Mouse (Mus musculus): ENCODE measurements around the gene Nectin2. TPM values are rescaled to one million over a fixed set of nuclear protein-coding genes. Genes with fewer than 3 reads are reported as not detected.

Gene Nectin2
- polyA plus RNA-seq, 1 experiment: 27.1 TPM

- Histone ChIP-seq H3K27me3 (ENCODE audit: control insufficient read depth, insufficient read depth, insufficient read length) (no peaks in the 10 kb centered on the region), H3K36me3 (ENCODE audit: control insufficient read depth, insufficient read depth) (no peaks in the 10 kb centered on the region)
Observed at GRCm38 (mm10) chr7:19736389-19737057, 13.8 kb downstream of the Nectin2 start.

GRCm38 (mm10) chr7:19734178-19734666 is 16.1 kb downstream of the Nectin2 start:
- Histone ChIP-seq H3K36me3 (ENCODE audit: control insufficient read depth, insufficient read depth) (no peaks in the 10 kb centered on the region), H3K79me2 (ENCODE audit: control insufficient read depth, insufficient read depth) (no peaks in the 10 kb centered on the region), H3K4me3 (no peak overlapping the region), H3ac (ENCODE audit: control insufficient read depth, insufficient read length) (no peak overlapping the region), H3K27me3 (ENCODE audit: control insufficient read depth, insufficient read depth, insufficient read length) (no peaks in the 10 kb centered on the region), H3K4me2 (ENCODE audit: low read depth) (no peak overlapping the region)
- TF ChIP-seq POLR2AphosphoS2 (IDR thresholded peaks at IDR 0.05; ENCODE audit: insufficient read length, low read depth) (no peak), MYOD1 (IDR thresholded peaks at IDR 0.05; ENCODE audit: control insufficient read depth in 1 of 3, insufficient read length in 2 of 3, low read depth in 2 of 3) (no peak), USF1 (IDR thresholded peaks at IDR 0.05; ENCODE audit: low read depth) (no peak), POLR2A (IDR thresholded peaks at IDR 0.05; ENCODE audit: insufficient read length, low read depth) (no peak), TCF12 (IDR thresholded peaks at IDR 0.05; ENCODE audit: insufficient read depth, poor library complexity, severe bottlenecking) (no peak), E2F4 (IDR thresholded peaks at IDR 0.05; ENCODE audit: insufficient read depth) (no peak), MYOG (IDR thresholded peaks at IDR 0.05; ENCODE audit: control insufficient read depth in 1 of 3, insufficient read depth in 1 of 3, insufficient read length in 2 of 3, low read depth in 2 of 3) (no peak), CEBPB (IDR thresholded peaks at IDR 0.05; ENCODE audit: insufficient read depth, poor library complexity, severe bottlenecking) (no peak), REST (IDR thresholded peaks at IDR 0.05; ENCODE audit: insufficient read depth, insufficient read length) (no peak), TCF3 (IDR thresholded peaks at IDR 0.05; ENCODE audit: insufficient read length, low read depth) (no peak), MAX (IDR thresholded peaks at IDR 0.05; ENCODE audit: low read depth) (no peak), SRF (IDR thresholded peaks at IDR 0.05; ENCODE audit: control insufficient read depth, insufficient read length, low read depth) (no peak)

More at GRCm38 (mm10) chr7:19736389-19737057, 13.8 kb downstream of the Nectin2 start:
- Histone ChIP-seq H3K4me2 (ENCODE audit: low read depth) (no peak overlapping the region), H3K79me2 (ENCODE audit: control insufficient read depth, insufficient read depth) (no peaks in the 10 kb centered on the region), H3ac (ENCODE audit: control insufficient read depth, insufficient read length) (no peak overlapping the region), H3K4me3 (no peak overlapping the region)
- TF ChIP-seq SRF (IDR thresholded peaks at IDR 0.05; ENCODE audit: control insufficient read depth, insufficient read length, low read depth): no peak
- TF ChIP-seq POLR2AphosphoS2 (IDR thresholded peaks at IDR 0.05; ENCODE audit: insufficient read length, low read depth): no peak

- no peak for TF ChIP-seq MYOG (IDR thresholded peaks at IDR 0.05; ENCODE audit: control insufficient read depth in 1 of 3, insufficient read depth in 1 of 3, insufficient read length in 2 of 3, low read depth in 2 of 3)
- no peak for TF ChIP-seq MYOD1 (IDR thresholded peaks at IDR 0.05; ENCODE audit: control insufficient read depth in 1 of 3, insufficient read length in 2 of 3, low read depth in 2 of 3)
- peak; percentile 71 for TF ChIP-seq REST (IDR thresholded peaks at IDR 0.05; ENCODE audit: insufficient read depth, insufficient read length)
- no peak for TF ChIP-seq SRF (IDR thresholded peaks at IDR 0.05; ENCODE audit: control insufficient read depth, insufficient read length, low read depth)
- no peak for TF ChIP-seq TCF12 (IDR thresholded peaks at IDR 0.05; ENCODE audit: insufficient read depth, poor library complexity, severe bottlenecking)
- TF ChIP-seq USF1 (IDR thresholded peaks at IDR 0.05; ENCODE audit: low read depth): no peak
- no peak for TF ChIP-seq MAX (IDR thresholded peaks at IDR 0.05; ENCODE audit: low read depth)
- TF ChIP-seq POLR2AphosphoS2 (IDR thresholded peaks at IDR 0.05; ENCODE audit: insufficient read length, low read depth): no peak
- TF ChIP-seq TCF3 (IDR thresholded peaks at IDR 0.05; ENCODE audit: insufficient read length, low read depth): no peak
- Histone ChIP-seq H3K27me3 (ENCODE audit: control insufficient read depth, insufficient read depth, insufficient read length) (no peaks in the 10 kb centered on the region), H3K4me3 (no peak overlapping the region), H3K36me3 (ENCODE audit: control insufficient read depth, insufficient read depth) (no peaks in the 10 kb centered on the region), H3ac (ENCODE audit: control insufficient read depth, insufficient read length) (no peak overlapping the region), H3K4me2 (ENCODE audit: low read depth) (no peak overlapping the region), H3K79me2 (ENCODE audit: control insufficient read depth, insufficient read depth) (no peaks in the 10 kb centered on the region)
Observed at GRCm38 (mm10) chr7:19726541-19726940, 23.7 kb downstream of the Nectin2 start.

GRCm38 (mm10) chr7:19724167-19724566 is 26.1 kb downstream of the Nectin2 start:
- H3ac ChIP-seq (ENCODE audit: control insufficient read depth, insufficient read length): no peak overlapping the region
- H3K4me3 ChIP-seq: no peak overlapping the region
- no peak overlapping the region for H3K4me2 ChIP-seq (ENCODE audit: low read depth)
- H3K79me2 ChIP-seq (ENCODE audit: control insufficient read depth, insufficient read depth): no peaks in the 10 kb centered on the region
- H3K27me3 ChIP-seq (ENCODE audit: control insufficient read depth, insufficient read depth, insufficient read length): no peaks in the 10 kb centered on the region
- TF ChIP-seq TCF12 (IDR thresholded peaks at IDR 0.05; ENCODE audit: insufficient read depth, poor library complexity, severe bottlenecking): no peak
- no peak for TF ChIP-seq USF1 (IDR thresholded peaks at IDR 0.05; ENCODE audit: low read depth)
- TF ChIP-seq CEBPB (IDR thresholded peaks at IDR 0.05; ENCODE audit: insufficient read depth, poor library complexity, severe bottlenecking): no peak
- no peak for TF ChIP-seq POLR2AphosphoS2 (IDR thresholded peaks at IDR 0.05; ENCODE audit: insufficient read length, low read depth)
- H3K36me3 ChIP-seq (ENCODE audit: control insufficient read depth, insufficient read depth): no peaks in the 10 kb centered on the region

GRCm38 (mm10) chr7:19722754-19723195 is 27.5 kb downstream of the Nectin2 start:
- Histone ChIP-seq H3K4me2 (ENCODE audit: low read depth) (no peak overlapping the region), H3K4me3 (no peak overlapping the region), H3ac (ENCODE audit: control insufficient read depth, insufficient read length) (no peak overlapping the region), H3K79me2 (ENCODE audit: control insufficient read depth, insufficient read depth) (no peaks in the 10 kb centered on the region), H3K36me3 (ENCODE audit: control insufficient read depth, insufficient read depth) (no peaks in the 10 kb centered on the region), H3K27me3 (ENCODE audit: control insufficient read depth, insufficient read depth, insufficient read length) (no peaks in the 10 kb centered on the region)
- no peak for TF ChIP-seq POLR2A (IDR thresholded peaks at IDR 0.05; ENCODE audit: insufficient read length, low read depth)
- TF ChIP-seq E2F4 (IDR thresholded peaks at IDR 0.05; ENCODE audit: insufficient read depth): no peak
- no peak for TF ChIP-seq USF1 (IDR thresholded peaks at IDR 0.05; ENCODE audit: low read depth)
- no peak for TF ChIP-seq MYOG (IDR thresholded peaks at IDR 0.05; ENCODE audit: control insufficient read depth in 1 of 3, insufficient read depth in 1 of 3, insufficient read length in 2 of 3, low read depth in 2 of 3)
- no peak for TF ChIP-seq MYOD1 (IDR thresholded peaks at IDR 0.05; ENCODE audit: control insufficient read depth in 1 of 3, insufficient read length in 2 of 3, low read depth in 2 of 3)
- TF ChIP-seq REST (IDR thresholded peaks at IDR 0.05; ENCODE audit: insufficient read depth, insufficient read length): no peak
- no peak for TF ChIP-seq SRF (IDR thresholded peaks at IDR 0.05; ENCODE audit: control insufficient read depth, insufficient read length, low read depth)
- TF ChIP-seq TCF12 (IDR thresholded peaks at IDR 0.05; ENCODE audit: insufficient read depth, poor library complexity, severe bottlenecking): no peak
- no peak for TF ChIP-seq POLR2AphosphoS2 (IDR thresholded peaks at IDR 0.05; ENCODE audit: insufficient read length, low read depth)
- no peak for TF ChIP-seq MAX (IDR thresholded peaks at IDR 0.05; ENCODE audit: low read depth)
